Mouse (Mus musculus) forebrain, embryonic 16.5 days (tissue): ENCODE data around the gene 4930451I11Rik. TPM values are rescaled to one million over a fixed set of nuclear protein-coding genes. Genes with fewer than 3 reads are reported as not detected.
A peak's percentile ranks its signal among the peaks of the same experiment; 100 is the strongest.

Experiments
- ATAC-seq: fragments of 200-750 bp; cut with Nextera tagmentation; 2 replicates; pipeline ENCODE4 v1.8.0; 2017; ENCODE audit warnings: mild to moderate bottlenecking, moderate library complexity
- H3K27ac ChIP-seq: fragments of 300-500 bp; sonication (generic); 2 replicates; pipeline ENCODE4 v1.5.1; 2014; ENCODE audit warnings: low read length, control low read depth
- H3K27me3 ChIP-seq: fragments of 300-500 bp; sonication (generic); replicated peaks from 2 replicates; pipeline ENCODE4 v1.6.1; 2014; ENCODE audit warnings: low read length; ENCODE audit not compliant: control insufficient read depth, insufficient read depth
- H3K36me3 ChIP-seq: fragments of 300-500 bp; sonication (generic); 2 replicates; pipeline ENCODE4 v1.6.1; 2014; ENCODE audit not compliant: control insufficient read depth, insufficient read depth
- H3K4me1 ChIP-seq: fragments of 300-500 bp; sonication (generic); replicated peaks from 2 replicates; pipeline ENCODE4 v1.6.1; 2014; ENCODE audit warnings: low read length; ENCODE audit not compliant: control insufficient read depth, insufficient read depth
- H3K4me2 ChIP-seq: fragments of 300-500 bp; sonication (generic); 2 replicates; pipeline ENCODE4 v1.6.1; 2014; ENCODE audit warnings: mild to moderate bottlenecking, low read length, control low read depth
- H3K4me3 ChIP-seq: fragments of 300-500 bp; sonication (generic); replicated peaks from 2 replicates; pipeline ENCODE4 v1.5.1; 2014; ENCODE audit warnings: mild to moderate bottlenecking, low read length, control low read depth
- H3K9ac ChIP-seq: fragments of 300-500 bp; sonication (generic); replicated peaks from 2 replicates; pipeline ENCODE4 v1.6.1; 2014; ENCODE audit warnings: low read depth, low read length, control low read depth
- H3K9me3 ChIP-seq: fragments of 300-500 bp; sonication (generic); 2 replicates; pipeline ENCODE4 v1.6.1; 2016; ENCODE audit warnings: low read length; ENCODE audit not compliant: control insufficient read depth
- WGBS: fragments of 180-500 bp; shearing (Covaris S2); extraction: QIAGEN DNeasy Blood & Tissue Kit; methylation state at CpG from one replicate; pipeline ENCODE4 v1.1.7; 2014; 5-methylcytosine and 5-hydroxymethylcytosine counted together
- polyA plus RNA-seq: library from polyadenylated mRNA; unstranded; fragments of >200 nt; fragmentation: Nextera tagmentation; extraction: Ambion mirVana; gene quantifications from 2 replicates; pipeline ENCODE4 v1.2.1, GENCODE M21; 2015

Gene 4930451I11Rik
- polyA plus RNA-seq, 1 experiment from 2014 or later, result not detected

DNA sequence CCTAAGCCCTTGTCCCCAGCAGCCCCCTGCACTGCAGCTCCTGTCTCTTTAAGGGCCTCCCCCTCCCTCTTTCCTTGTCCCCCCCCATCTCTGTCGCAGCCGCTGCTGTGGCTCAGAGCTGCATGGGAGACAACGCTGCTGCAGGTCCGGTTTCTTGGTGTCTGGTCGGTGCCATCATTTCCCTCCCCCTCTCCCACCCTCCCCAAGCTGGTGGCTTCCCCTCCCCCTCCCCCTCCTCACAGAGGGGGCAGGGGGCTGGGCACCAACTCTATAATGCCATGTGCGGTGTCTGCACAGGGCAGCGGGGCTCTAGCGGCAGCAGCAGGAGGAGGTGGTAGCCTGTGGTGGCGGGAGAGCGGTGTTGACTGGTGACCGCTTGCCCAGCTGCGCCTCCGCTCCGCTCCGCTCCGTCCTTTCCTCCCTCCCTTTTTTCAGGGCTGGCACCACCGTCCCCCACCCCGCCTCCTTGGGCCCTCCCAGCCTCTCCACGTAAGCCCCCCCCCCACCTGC lies 8.2 kb downstream of the 4930451I11Rik start:
- ATAC-seq, result peak; percentile 83
- WGBS, result under 1% methylated on average over 17 of the region's 19 CpGs
- no peaks in the 10 kb centered on the region for H3K27me3 ChIP-seq
- H3K4me1 ChIP-seq, result peaks cover 28% of the 10 kb centered on the region
- peak overlapping the region; percentile 67; the same call in 1 of the 2 replicates for H3K27ac ChIP-seq
- no peaks in the 10 kb centered on the region for H3K36me3 ChIP-seq
- peak overlapping the region; percentile 75 for H3K4me2 ChIP-seq
- peak overlapping the region; percentile 80 for H3K9ac ChIP-seq
- H3K4me3 ChIP-seq, result peak overlapping the region; percentile 79
- H3K9me3 ChIP-seq, result no peaks in the 10 kb centered on the region

DNA sequence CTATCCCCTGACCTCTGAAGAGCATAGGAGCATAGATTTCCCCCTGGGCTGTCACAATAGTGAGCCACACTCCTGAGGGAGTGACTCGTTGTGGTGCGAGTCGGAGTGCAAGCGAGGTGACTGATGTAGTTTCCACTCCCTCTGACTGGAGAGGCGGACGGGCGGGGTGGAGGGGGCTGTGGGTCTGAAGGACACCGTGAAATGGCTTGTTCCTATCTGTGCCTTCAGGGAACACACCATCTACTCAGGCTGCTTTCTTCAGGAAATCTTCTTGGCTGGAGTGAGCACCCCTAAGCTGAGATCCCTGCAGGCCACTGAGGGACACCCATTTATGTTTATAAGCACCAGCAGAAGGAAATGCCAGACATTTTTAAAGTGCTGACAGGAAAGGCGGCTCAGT lies 8.7 kb downstream of the 4930451I11Rik start:
- no peaks in the 10 kb centered on the region for H3K27me3 ChIP-seq
- H3K36me3 ChIP-seq, result no peaks in the 10 kb centered on the region
- H3K4me3 ChIP-seq, result peak overlapping the region; percentile 79
- peak overlapping the region; percentile 75 for H3K4me2 ChIP-seq
- no peaks in the 10 kb centered on the region for H3K9me3 ChIP-seq
- H3K4me1 ChIP-seq, result peaks cover 28% of the 10 kb centered on the region
- peak; percentile 32 for ATAC-seq
- H3K9ac ChIP-seq, result peak overlapping the region; percentile 80
- no peak overlapping the region for H3K27ac ChIP-seq
- WGBS, result 20% methylated on average over 9 of the region's 9 CpGs

DNA sequence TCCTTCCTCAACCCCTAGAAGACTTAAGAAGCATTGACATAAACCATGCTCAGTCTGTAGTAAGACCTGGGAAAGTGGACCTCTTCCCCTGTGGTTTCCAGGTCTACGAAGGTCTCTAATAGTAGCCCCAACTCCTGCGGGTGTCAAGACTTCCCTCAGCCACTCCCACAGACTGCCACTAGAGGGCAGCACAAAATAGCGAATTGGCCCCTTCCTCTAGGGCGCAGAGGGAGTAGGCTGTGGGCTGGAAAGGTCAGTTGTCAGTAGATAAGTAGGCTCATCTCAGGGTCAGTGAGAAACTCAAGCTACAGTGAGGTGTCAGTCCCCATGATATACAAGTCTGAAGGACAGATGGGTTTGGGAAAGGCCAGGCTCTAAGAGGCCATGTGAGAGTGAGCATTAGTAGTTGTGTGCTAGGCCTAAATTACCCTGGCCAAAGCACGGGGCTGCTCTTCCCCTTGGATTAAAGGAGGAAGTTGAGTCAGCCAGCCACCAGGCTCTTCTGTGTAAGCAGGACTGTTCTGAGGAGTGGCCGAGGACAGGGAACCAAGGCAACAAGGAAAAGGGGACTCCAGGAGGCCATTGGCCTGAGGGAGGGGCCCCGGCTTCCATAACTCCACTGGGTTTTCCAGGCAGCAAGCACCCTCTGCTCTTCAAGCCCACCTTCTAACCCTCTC lies 9.5 kb downstream of the 4930451I11Rik start:
- Histone ChIP-seq H3K36me3 (no peaks in the 10 kb centered on the region), H3K9ac (no peak overlapping the region), H3K4me2 (no peak overlapping the region; the same call in 1 of the 2 replicates), H3K9me3 (no peaks in the 10 kb centered on the region), H3K27ac (no peak overlapping the region), H3K4me3 (no peak overlapping the region), H3K27me3 (no peaks in the 10 kb centered on the region), H3K4me1 (peaks cover 28% of the 10 kb centered on the region)
- ATAC-seq, result peak; percentile 26; the same call in 1 of the 2 replicates
- 22% methylated on average over 7 of the region's 7 CpGs for WGBS

DNA sequence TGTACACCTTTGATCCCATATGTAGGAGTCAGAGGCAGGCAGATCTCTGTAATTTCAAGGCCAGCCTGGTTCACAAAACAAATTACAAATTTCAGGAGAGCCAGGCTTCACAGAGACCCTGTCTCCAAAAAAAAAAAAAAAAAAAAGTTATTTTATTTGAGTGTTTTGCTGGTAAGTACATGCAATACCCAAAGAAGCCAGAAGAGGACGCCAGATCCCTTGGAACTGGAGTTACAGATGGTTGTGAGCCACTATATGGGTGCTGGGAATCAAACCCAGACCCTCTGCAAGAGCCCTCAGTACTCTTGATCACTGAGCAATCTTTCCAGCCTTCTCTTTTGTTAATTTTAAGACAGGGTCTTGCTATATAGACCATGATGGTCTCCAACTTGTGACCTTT lies 12.6 kb downstream of the 4930451I11Rik start:
- Histone ChIP-seq H3K27me3 (no peaks in the 10 kb centered on the region), H3K9ac (no peak overlapping the region), H3K4me2 (no peak overlapping the region), H3K9me3 (no peaks in the 10 kb centered on the region), H3K4me3 (no peak overlapping the region), H3K27ac (no peak overlapping the region), H3K4me1 (peaks cover 11% of the 10 kb centered on the region), H3K36me3 (no peaks in the 10 kb centered on the region)
- 35% methylated on average over 1 of the region's 1 CpGs for WGBS
- no peak for ATAC-seq

DNA sequence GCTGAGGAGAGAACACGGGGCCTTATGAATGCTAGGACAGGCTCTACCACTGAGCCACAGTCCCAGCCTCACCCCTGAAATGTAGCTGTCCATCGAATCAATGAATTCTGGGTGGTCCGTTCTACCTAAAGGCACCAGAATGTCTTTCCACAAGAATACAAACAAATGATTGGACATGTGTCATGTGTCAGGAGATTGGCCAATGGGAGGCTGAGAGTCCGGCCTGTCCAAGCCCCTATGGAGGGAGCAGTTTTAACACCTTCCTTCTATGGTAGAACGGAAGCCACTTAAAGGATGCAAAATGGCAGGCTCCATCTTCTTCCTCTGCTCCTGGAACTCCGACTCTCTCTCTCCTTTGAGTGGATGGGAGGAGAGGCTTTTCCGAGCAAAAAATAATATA lies 13.8 kb downstream of the 4930451I11Rik start:
- Histone ChIP-seq H3K27ac (no peak overlapping the region), H3K4me3 (no peak overlapping the region), H3K36me3 (no peaks in the 10 kb centered on the region), H3K9ac (no peak overlapping the region), H3K27me3 (no peaks in the 10 kb centered on the region), H3K9me3 (no peaks in the 10 kb centered on the region), H3K4me1 (peaks cover 7% of the 10 kb centered on the region), H3K4me2 (no peak overlapping the region)
- no peak for ATAC-seq
- 88% methylated on average over 7 of the region's 7 CpGs for WGBS

DNA sequence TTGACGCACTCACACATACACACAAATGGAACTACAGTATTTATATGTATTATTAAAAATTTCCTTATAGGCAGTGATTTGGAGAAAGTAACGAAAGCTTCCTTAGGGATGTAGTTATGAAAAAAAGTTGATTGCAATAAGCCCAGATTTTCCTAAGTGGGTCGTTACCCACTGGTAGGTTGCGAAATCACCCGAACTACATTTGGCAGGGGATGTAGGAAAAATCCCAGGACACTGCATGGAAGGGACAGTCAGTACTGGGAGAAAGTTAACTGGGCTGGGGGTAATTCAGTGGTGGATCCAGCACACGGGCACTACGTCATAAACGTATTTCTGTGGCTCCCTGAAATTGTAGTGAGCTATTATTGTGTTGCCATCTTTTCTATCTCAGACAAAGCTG lies 14.9 kb downstream of the 4930451I11Rik start:
- no peaks in the 10 kb centered on the region for H3K9me3 ChIP-seq
- H3K4me1 ChIP-seq, result no peaks in the 10 kb centered on the region
- no peak overlapping the region for H3K9ac ChIP-seq
- no peak overlapping the region for H3K4me3 ChIP-seq
- WGBS, result 81% methylated on average over 8 of the region's 8 CpGs
- H3K27me3 ChIP-seq, result no peaks in the 10 kb centered on the region
- no peak overlapping the region for H3K4me2 ChIP-seq
- H3K27ac ChIP-seq, result no peak overlapping the region
- ATAC-seq, result no peak
- H3K36me3 ChIP-seq, result no peaks in the 10 kb centered on the region

DNA sequence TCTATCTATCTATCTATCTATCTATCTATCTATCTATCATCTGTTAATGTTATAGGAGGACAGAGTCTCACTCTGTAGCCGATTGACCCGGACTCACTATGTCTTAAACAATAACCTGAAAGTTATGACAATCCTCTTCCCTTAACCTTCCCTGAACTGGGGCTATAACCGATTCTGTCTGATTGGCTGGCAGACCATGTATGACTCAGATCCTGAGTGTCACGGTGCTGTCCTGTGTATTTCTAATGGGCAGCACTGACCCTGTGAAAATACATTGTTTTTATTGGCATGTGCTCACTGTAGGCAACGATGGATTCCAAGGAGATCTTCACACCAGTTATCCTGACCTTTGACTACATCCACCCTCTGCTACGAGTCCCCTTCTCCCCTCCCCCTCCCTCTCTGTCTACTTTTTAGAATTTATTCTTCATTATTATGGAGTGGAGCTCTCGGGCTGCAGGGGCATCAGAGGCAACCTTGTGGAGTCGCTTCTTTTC lies 15.7 kb downstream of the 4930451I11Rik start:
- Histone ChIP-seq H3K27me3 (no peaks in the 10 kb centered on the region), H3K9ac (no peak overlapping the region), H3K4me3 (no peak overlapping the region), H3K36me3 (no peaks in the 10 kb centered on the region), H3K27ac (no peak overlapping the region), H3K9me3 (no peaks in the 10 kb centered on the region), H3K4me2 (no peak overlapping the region), H3K4me1 (no peaks in the 10 kb centered on the region)
- 62% methylated on average over 8 of the region's 8 CpGs for WGBS
- no peak for ATAC-seq

DNA sequence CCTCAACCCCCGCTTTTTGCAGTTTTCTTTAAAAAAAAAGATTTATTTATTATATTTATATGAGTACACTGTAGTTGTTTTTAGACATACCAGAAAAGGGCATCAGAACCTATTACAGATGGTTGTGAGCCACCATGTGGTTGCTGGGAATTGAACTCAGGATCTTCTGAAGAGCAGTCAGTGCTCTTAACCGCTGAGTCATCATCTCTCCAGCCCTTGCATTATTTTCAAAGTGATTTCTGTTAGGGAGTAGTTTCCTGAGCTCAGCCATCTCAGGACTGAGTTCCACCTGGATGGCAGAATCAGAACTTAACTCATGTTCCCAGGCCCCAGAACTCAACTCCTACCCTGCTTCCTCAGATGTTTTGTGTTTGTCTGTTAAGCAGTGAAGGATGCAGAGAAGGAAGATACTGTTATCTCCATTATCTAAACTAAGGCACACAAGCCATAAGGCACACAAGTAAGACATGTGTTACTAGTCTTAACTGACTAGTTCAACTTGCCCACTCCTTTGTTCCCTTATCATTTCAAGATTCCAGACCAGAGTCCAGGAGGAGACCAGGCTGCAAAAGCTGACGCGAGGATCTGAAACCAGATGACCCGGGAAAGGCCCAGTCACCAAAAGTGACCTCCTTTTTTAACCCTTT lies 21.6 kb downstream of the 4930451I11Rik start:
- Histone ChIP-seq H3K4me3 (no peak overlapping the region), H3K4me2 (no peak overlapping the region), H3K9me3 (no peaks in the 10 kb centered on the region), H3K36me3 (no peaks in the 10 kb centered on the region), H3K9ac (no peak overlapping the region), H3K27me3 (no peaks in the 10 kb centered on the region), H3K27ac (no peak overlapping the region), H3K4me1 (peaks cover 17% of the 10 kb centered on the region)
- WGBS, result 60% methylated on average over 5 of the region's 5 CpGs
- no peak for ATAC-seq

DNA sequence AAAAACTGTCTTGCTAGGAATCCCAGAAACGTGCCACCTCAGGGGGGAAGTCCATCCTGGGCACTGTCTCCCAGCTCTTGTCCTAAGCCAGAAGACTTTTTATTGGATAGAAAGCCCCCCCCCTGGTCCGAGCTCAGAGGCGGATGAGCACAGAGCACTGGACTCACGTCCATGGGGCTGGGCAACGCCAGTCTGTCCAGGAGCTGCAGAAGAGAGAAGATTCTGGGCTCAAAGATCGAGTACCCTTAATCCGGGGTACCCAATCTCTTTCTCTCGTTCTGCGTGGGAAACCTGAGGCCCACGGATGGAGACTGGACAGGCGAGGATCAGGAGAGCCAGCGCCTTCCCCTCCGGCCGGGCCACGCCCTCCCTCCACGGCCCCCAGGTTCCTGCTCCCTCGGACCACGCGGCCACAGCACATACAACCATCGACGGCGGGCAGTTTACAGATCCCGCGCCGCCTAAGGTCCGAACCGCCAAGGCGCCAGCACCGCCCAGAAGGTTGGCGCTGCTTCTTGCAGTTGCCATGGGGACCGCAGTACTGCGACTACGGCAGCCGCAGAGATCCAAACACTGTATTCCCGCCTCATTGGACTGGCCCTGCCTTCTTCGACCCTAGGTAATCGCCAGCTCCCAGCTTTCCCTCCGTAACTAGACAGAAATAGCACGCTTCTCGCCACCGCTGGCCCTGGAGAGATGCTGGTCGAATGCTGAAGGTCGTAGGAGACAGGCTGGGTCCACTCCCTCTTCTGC lies 22.6 kb downstream of the 4930451I11Rik start:
- H3K9ac ChIP-seq, result peak overlapping the region; percentile 76
- under 1% methylated on average over 43 of the region's 43 CpGs for WGBS

More for the DNA sequence above, 22.6 kb downstream of the 4930451I11Rik start:
- peak overlapping the region; percentile 74 for H3K27ac ChIP-seq
- H3K4me3 ChIP-seq, result peak overlapping the region; percentile 66
- no peaks in the 10 kb centered on the region for H3K27me3 ChIP-seq
- no peaks in the 10 kb centered on the region for H3K36me3 ChIP-seq
- peak overlapping the region; percentile 87 for H3K4me2 ChIP-seq
- peak; percentile 98 for ATAC-seq
- no peaks in the 10 kb centered on the region for H3K9me3 ChIP-seq
- peaks cover 17% of the 10 kb centered on the region for H3K4me1 ChIP-seq
